ENCODE assay signal across 10 mouse cellular contexts in the genomic region with DNA sequence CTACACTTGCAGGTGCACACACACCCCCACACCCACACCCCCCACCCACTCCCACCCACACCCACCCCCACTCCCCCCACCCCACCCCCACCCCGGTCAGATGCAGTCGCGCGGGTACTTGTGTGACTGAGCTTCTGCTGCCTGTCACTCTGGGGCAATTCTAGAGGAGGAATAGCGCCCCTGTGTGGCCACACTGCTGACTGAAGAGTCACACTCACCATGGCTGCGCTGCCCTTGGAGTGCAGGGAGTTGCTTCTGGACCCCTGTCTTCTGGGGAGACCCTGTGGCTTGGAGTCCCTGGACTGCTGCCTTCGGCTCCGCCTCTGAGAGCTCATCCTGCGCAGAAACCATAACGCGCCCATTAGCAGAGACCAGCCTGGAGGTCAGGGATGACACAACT. TPM values are rescaled to one million over a fixed set of nuclear protein-coding genes. Genes with fewer than 3 reads are reported as not detected.
DNase-seq lines count a peak whose midpoint lies in the region; ATAC-seq lines count a peak whose summit lies in the region.
"Had no signal": no experiment of that assay in that cellular context is flagged by ENCODE, and none has a peak within 500 bp of the region (broad histone marks: within the 10 kb centered on the region; RNA-seq: fewer than 3 reads in every experiment).

No protein-coding gene starts in this region.

- H3K36me3 ChIP-seq in midbrain, embryonic 14.5 days (ENCODE audit: control insufficient read depth, insufficient read depth, low read length) = peaks cover 64% of the 10 kb centered on the region
- H3K36me3 ChIP-seq in midbrain, embryonic 15.5 days (replicated peaks) = peaks cover 40% of the 10 kb centered on the region
- H3K36me3 ChIP-seq in heart, embryonic 11.5 days (ENCODE audit: control insufficient read depth, insufficient read depth, low read length) = peaks cover 26% of the 10 kb centered on the region

- H3K4me3 ChIP-seq in midbrain, embryonic 14.5 days (replicated peaks; ENCODE audit: low read depth, low read length) = no peak overlapping the region
- H3K4me3 ChIP-seq in midbrain, embryonic 15.5 days = no peak overlapping the region
- no peak overlapping the region for H3K4me3 ChIP-seq in heart, embryonic 11.5 days (ENCODE audit: low read depth, low read length)
- H3K4me3 ChIP-seq: liver, embryonic 13.5 days had no signal

- no peaks in the 10 kb centered on the region for H3K27me3 ChIP-seq in midbrain, embryonic 14.5 days (ENCODE audit: control insufficient read depth, insufficient read depth, low read length)
- no peaks in the 10 kb centered on the region for H3K27me3 ChIP-seq in midbrain, embryonic 15.5 days (replicated peaks)
- H3K27me3 ChIP-seq in heart, embryonic 11.5 days (ENCODE audit: control insufficient read depth, insufficient read depth, low read length) = no peaks in the 10 kb centered on the region
- H3K27me3 ChIP-seq: liver, embryonic 13.5 days had no signal

- H3K4me2 ChIP-seq in midbrain, embryonic 14.5 days (ENCODE audit: low read length) = no peak overlapping the region
- H3K4me2 ChIP-seq in midbrain, embryonic 15.5 days = no peak overlapping the region
- H3K4me2 ChIP-seq in heart, embryonic 11.5 days = no peak overlapping the region
- H3K4me2 ChIP-seq: liver, embryonic 13.5 days had no signal

- 55% methylated on average over 11 of the region's 11 CpGs for WGBS in midbrain, embryonic 14.5 days
- WGBS in midbrain, embryonic 15.5 days = 55% methylated on average over 11 of the region's 11 CpGs
- 52% methylated on average over 11 of the region's 11 CpGs for WGBS in heart, embryonic 11.5 days (ENCODE audit: insufficient replicate concordance)

- ATAC-seq in midbrain, embryonic 14.5 days (ENCODE audit: low FRiP score, low TSS enrichment) = no peak
- ATAC-seq in midbrain, embryonic 15.5 days (replicated peaks) = no peak
- ATAC-seq in heart, embryonic 11.5 days (replicated peaks; ENCODE audit: insufficient number of reproducible peaks, low FRiP score, low TSS enrichment) = no peak

- no peak overlapping the region for H3K9ac ChIP-seq in midbrain, embryonic 14.5 days (replicated peaks; ENCODE audit: low read length)
- H3K9ac ChIP-seq in midbrain, embryonic 15.5 days = no peak overlapping the region
- H3K9ac ChIP-seq in heart, embryonic 11.5 days (ENCODE audit: low read depth, low read length) = no peak overlapping the region
- H3K9ac ChIP-seq: liver, embryonic 13.5 days had no signal

- H3K27ac ChIP-seq in midbrain, embryonic 14.5 days (replicated peaks; ENCODE audit: low read depth, low read length) = no peak overlapping the region
- H3K27ac ChIP-seq in midbrain, embryonic 15.5 days = no peak overlapping the region
- no peak overlapping the region for H3K27ac ChIP-seq in heart, embryonic 11.5 days (ENCODE audit: low read depth, low read length)
- H3K27ac ChIP-seq: liver, embryonic 13.5 days had no signal

- peaks cover 11% of the 10 kb centered on the region for H3K4me1 ChIP-seq in midbrain, embryonic 14.5 days (ENCODE audit: control insufficient read depth, insufficient read depth, low read length)
- H3K4me1 ChIP-seq in midbrain, embryonic 15.5 days = peaks cover 10% of the 10 kb centered on the region
- H3K4me1 ChIP-seq in heart, embryonic 11.5 days (ENCODE audit: control insufficient read depth, insufficient read depth, low read length) = peaks cover 4% of the 10 kb centered on the region

- DNase-seq in cerebellum, adult 9-11 months = peak; percentile 46
- DNase-seq in cerebellum, adult 8-10 months = no peak
- peak; percentile 24 for DNase-seq in midbrain, embryonic 14.5 days
- DNase-seq in adrenal gland, postnatal 10 days = peak; percentile 80
- DNase-seq in induced T-regulatory cell, adult 2 months (ENCODE audit: low read depth) = peak; percentile 72
- DNase-seq in right cerebral cortex, postnatal 4 days = peak; percentile 60
- DNase-seq: liver, embryonic 13.5 days had no signal

- no peaks in the 10 kb centered on the region for H3K9me3 ChIP-seq in midbrain, embryonic 14.5 days (ENCODE audit: control insufficient read depth, low read length)
- no peaks in the 10 kb centered on the region for H3K9me3 ChIP-seq in midbrain, embryonic 15.5 days
- H3K9me3 ChIP-seq in heart, embryonic 11.5 days (replicated peaks; ENCODE audit: control insufficient read depth, low read length) = no peaks in the 10 kb centered on the region
- H3K9me3 ChIP-seq: liver, embryonic 13.5 days had no signal

RNA-seq across cellular contexts. Expression of gene Zfp213, which starts 4.3 kb away (rescaled TPM):
- 16.8 and 19.1 TPM in 2 replicates for polyA plus RNA-seq in midbrain, embryonic 14.5 days (2014; fragmentation: Nextera tagmentation; extraction: Ambion mirVana)
- polyA plus RNA-seq in midbrain, embryonic 15.5 days (2015; fragmentation: Nextera tagmentation; extraction: Ambion mirVana) = 19.4 and 19.7 TPM in 2 replicates
- total RNA-seq in adrenal gland, postnatal 10 days (2021) = 1 to 10 TPM; 7.9 to 8.0 TPM
- 15.1 and 17.4 TPM in 2 replicates for polyA plus RNA-seq in heart, embryonic 11.5 days (2014; fragmentation: Nextera tagmentation; extraction: Ambion mirVana)

RNA-seq across cellular contexts. Expression of gene Zfp13, which starts 39.5 kb away (rescaled TPM):
- 24.8 and 31.4 TPM in 2 replicates for polyA plus RNA-seq in midbrain, embryonic 14.5 days (2014; fragmentation: Nextera tagmentation; extraction: Ambion mirVana)
- polyA plus RNA-seq in midbrain, embryonic 15.5 days (2015; fragmentation: Nextera tagmentation; extraction: Ambion mirVana) = 30.4 and 31.9 TPM in 2 replicates
- total RNA-seq in adrenal gland, postnatal 10 days (2021) = 10 to 100 TPM; 10.6 to 12.5 TPM
- 8.9 and 9.0 TPM in 2 replicates for polyA plus RNA-seq in heart, embryonic 11.5 days (2014; fragmentation: Nextera tagmentation; extraction: Ambion mirVana)

RNA-seq across cellular contexts. Expression of gene Zscan10, which starts 40.9 kb away (rescaled TPM):
- not detected in 2 replicates for polyA plus RNA-seq in midbrain, embryonic 14.5 days (2014; fragmentation: Nextera tagmentation; extraction: Ambion mirVana)
- not detected in 2 replicates for polyA plus RNA-seq in midbrain, embryonic 15.5 days (2015; fragmentation: Nextera tagmentation; extraction: Ambion mirVana)
- total RNA-seq in adrenal gland, postnatal 10 days (2021) = not detected
- polyA plus RNA-seq in heart, embryonic 11.5 days (2014; fragmentation: Nextera tagmentation; extraction: Ambion mirVana) = not detected in 2 replicates
- polyA plus RNA-seq: gonadal fat pad, adult 2 months; liver, embryonic 13.5 days had no signal
